Mouse (Mus musculus): ENCODE data around the gene Ints12. TPM values are rescaled to one million over a fixed set of nuclear protein-coding genes. Genes with fewer than 3 reads are reported as not detected.

Gene Ints12
- polyA plus RNA-seq, 1 experiment = 8.1 TPM

GRCm38 (mm10) chr3:133144511-133145147 is 53.0 kb downstream of the Ints12 start:
- Histone ChIP-seq H3K79me2 (ENCODE audit: control insufficient read depth, insufficient read depth) (no peaks in the 10 kb centered on the region), H3K27me3 (ENCODE audit: control insufficient read depth, insufficient read depth, insufficient read length) (no peaks in the 10 kb centered on the region), H3K36me3 (ENCODE audit: control insufficient read depth, insufficient read depth) (no peaks in the 10 kb centered on the region), H3K4me3 (ENCODE audit: insufficient read depth, poor library complexity, severe bottlenecking) (no peak overlapping the region), H3K79me3 (ENCODE audit: low read depth) (no peaks in the 10 kb centered on the region), H3ac (ENCODE audit: control insufficient read depth, insufficient read length, low read depth) (no peak overlapping the region)
- no peak for TF ChIP-seq MYOD1 (IDR thresholded peaks at IDR 0.05; ENCODE audit: control insufficient read depth, insufficient read length, low read depth)
- no peak for TF ChIP-seq MYOG (IDR thresholded peaks at IDR 0.05; ENCODE audit: control insufficient read depth, extremely low read depth, insufficient read length)
- no peak for TF ChIP-seq CEBPB (IDR thresholded peaks at IDR 0.05; ENCODE audit: low read depth)
- TF ChIP-seq USF1 (IDR thresholded peaks at IDR 0.05; ENCODE audit: low read depth) = no peak

DNA sequence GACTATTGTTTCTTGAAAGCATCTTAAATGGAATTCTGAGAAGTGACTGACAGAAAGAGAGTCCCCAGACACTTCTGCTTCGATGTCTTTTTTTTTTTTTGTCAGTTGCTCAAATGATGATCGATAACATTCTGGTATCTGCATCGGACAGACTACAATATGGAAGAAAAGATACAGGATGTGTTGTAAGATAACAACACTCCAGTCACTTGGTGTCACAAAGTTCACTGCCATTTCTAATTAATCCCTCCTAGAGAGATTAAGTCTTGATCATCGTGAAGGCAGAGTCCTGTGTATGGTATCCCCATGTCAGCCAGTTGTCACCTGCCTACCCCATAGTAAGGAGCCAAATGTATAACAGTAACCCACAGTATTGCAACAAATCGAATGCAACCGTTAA is 60.0 kb downstream of the Ints12 start:
- H3K79me3 ChIP-seq (ENCODE audit: low read depth) = no peaks in the 10 kb centered on the region
- no peaks in the 10 kb centered on the region for H3K36me3 ChIP-seq (ENCODE audit: control insufficient read depth, insufficient read depth)
- H3K4me3 ChIP-seq (ENCODE audit: insufficient read depth, poor library complexity, severe bottlenecking) = no peak overlapping the region
- no peaks in the 10 kb centered on the region for H3K27me3 ChIP-seq (ENCODE audit: control insufficient read depth, insufficient read depth, insufficient read length)
- H3K79me2 ChIP-seq (ENCODE audit: control insufficient read depth, insufficient read depth) = no peaks in the 10 kb centered on the region
- no peak for TF ChIP-seq MYOD1 (IDR thresholded peaks at IDR 0.05; ENCODE audit: control insufficient read depth, insufficient read length, low read depth)
- no peak for TF ChIP-seq CTCF (IDR thresholded peaks at IDR 0.05; ENCODE audit: control insufficient read depth, insufficient read depth, insufficient read length)
- TF ChIP-seq FOSL1 (IDR thresholded peaks at IDR 0.05; ENCODE audit: insufficient read depth, low read length, poor library complexity, severe bottlenecking) = no peak
- no peak for TF ChIP-seq USF1 (IDR thresholded peaks at IDR 0.05; ENCODE audit: low read depth)
- TF ChIP-seq MAX (IDR thresholded peaks at IDR 0.05) = no peak
- no peak for TF ChIP-seq MYOG (IDR thresholded peaks at IDR 0.05; ENCODE audit: control insufficient read depth, extremely low read depth, insufficient read length)
- TF ChIP-seq CEBPB (IDR thresholded peaks at IDR 0.05; ENCODE audit: low read depth) = no peak
- no peak overlapping the region for H3ac ChIP-seq (ENCODE audit: control insufficient read depth, insufficient read length, low read depth)

- Histone ChIP-seq H3K27me3 (ENCODE audit: control insufficient read depth, insufficient read depth, insufficient read length) (no peaks in the 10 kb centered on the region), H3K79me2 (ENCODE audit: control insufficient read depth, insufficient read depth) (no peaks in the 10 kb centered on the region), H3K4me3 (ENCODE audit: insufficient read depth, poor library complexity, severe bottlenecking) (no peak overlapping the region), H3K79me3 (ENCODE audit: low read depth) (no peaks in the 10 kb centered on the region), H3K36me3 (ENCODE audit: control insufficient read depth, insufficient read depth) (no peaks in the 10 kb centered on the region), H3ac (ENCODE audit: control insufficient read depth, insufficient read length, low read depth) (no peak overlapping the region)
- no peak for TF ChIP-seq CEBPB (IDR thresholded peaks at IDR 0.05; ENCODE audit: low read depth)
- no peak for TF ChIP-seq MYOG (IDR thresholded peaks at IDR 0.05; ENCODE audit: control insufficient read depth, extremely low read depth, insufficient read length)
- TF ChIP-seq MYOD1 (IDR thresholded peaks at IDR 0.05; ENCODE audit: control insufficient read depth, insufficient read length, low read depth) = peak; percentile 68
Measured at GRCm38 (mm10) chr3:133152831-133153230, 61.2 kb downstream of the Ints12 start.

- Histone ChIP-seq H3ac (ENCODE audit: control insufficient read depth, insufficient read length, low read depth) (no peak overlapping the region), H3K27me3 (ENCODE audit: control insufficient read depth, insufficient read depth, insufficient read length) (no peaks in the 10 kb centered on the region), H3K36me3 (ENCODE audit: control insufficient read depth, insufficient read depth) (no peaks in the 10 kb centered on the region), H3K4me3 (ENCODE audit: insufficient read depth, poor library complexity, severe bottlenecking) (no peak overlapping the region), H3K79me2 (ENCODE audit: control insufficient read depth, insufficient read depth) (no peaks in the 10 kb centered on the region), H3K79me3 (ENCODE audit: low read depth) (no peaks in the 10 kb centered on the region)
- TF ChIP-seq MAX (IDR thresholded peaks at IDR 0.05) (no peak), MYOD1 (IDR thresholded peaks at IDR 0.05; ENCODE audit: control insufficient read depth, insufficient read length, low read depth) (no peak), CTCF (IDR thresholded peaks at IDR 0.05; ENCODE audit: control insufficient read depth, insufficient read depth, insufficient read length) (no peak), FOSL1 (IDR thresholded peaks at IDR 0.05; ENCODE audit: insufficient read depth, low read length, poor library complexity, severe bottlenecking) (no peak), USF1 (IDR thresholded peaks at IDR 0.05; ENCODE audit: low read depth) (no peak), MYOG (IDR thresholded peaks at IDR 0.05; ENCODE audit: control insufficient read depth, extremely low read depth, insufficient read length) (no peak)
Measured at GRCm38 (mm10) chr3:133153629-133154028, 62.0 kb downstream of the Ints12 start.

DNA sequence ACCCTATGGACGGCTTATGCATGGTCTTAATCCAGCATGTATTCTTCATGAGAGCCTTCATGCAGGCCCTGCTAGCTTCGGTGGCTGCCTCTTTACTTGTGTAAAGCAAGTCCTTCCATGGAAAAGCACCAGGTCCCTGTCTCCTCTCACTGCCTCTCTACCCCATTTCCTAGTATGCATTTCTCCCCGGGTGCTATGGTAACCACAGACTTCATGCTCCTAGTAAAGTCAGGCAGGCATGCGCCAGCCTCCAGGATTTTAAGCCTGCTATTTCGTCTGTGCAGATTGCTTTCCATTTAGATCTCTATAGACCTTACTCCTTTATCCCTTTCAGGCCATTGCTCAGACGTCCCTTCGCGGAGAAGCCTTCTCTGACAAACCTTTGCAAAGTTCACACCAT is 63.0 kb downstream of the Ints12 start:
- Histone ChIP-seq H3K79me2 (ENCODE audit: control insufficient read depth, insufficient read depth) (no peaks in the 10 kb centered on the region), H3K27me3 (ENCODE audit: control insufficient read depth, insufficient read depth, insufficient read length) (no peaks in the 10 kb centered on the region), H3K36me3 (ENCODE audit: control insufficient read depth, insufficient read depth) (no peaks in the 10 kb centered on the region), H3K79me3 (ENCODE audit: low read depth) (no peaks in the 10 kb centered on the region), H3ac (ENCODE audit: control insufficient read depth, insufficient read length, low read depth) (no peak overlapping the region), H3K4me3 (ENCODE audit: insufficient read depth, poor library complexity, severe bottlenecking) (no peak overlapping the region)
- TF ChIP-seq USF1 (IDR thresholded peaks at IDR 0.05; ENCODE audit: low read depth) (no peak), CEBPB (IDR thresholded peaks at IDR 0.05; ENCODE audit: low read depth) (no peak)

- H3K79me3 ChIP-seq (ENCODE audit: low read depth) = no peaks in the 10 kb centered on the region
- H3K36me3 ChIP-seq (ENCODE audit: control insufficient read depth, insufficient read depth) = no peaks in the 10 kb centered on the region
- no peaks in the 10 kb centered on the region for H3K79me2 ChIP-seq (ENCODE audit: control insufficient read depth, insufficient read depth)
- H3K27me3 ChIP-seq (ENCODE audit: control insufficient read depth, insufficient read depth, insufficient read length) = no peaks in the 10 kb centered on the region
- H3ac ChIP-seq (ENCODE audit: control insufficient read depth, insufficient read length, low read depth) = no peak overlapping the region
- H3K4me3 ChIP-seq (ENCODE audit: insufficient read depth, poor library complexity, severe bottlenecking) = no peak overlapping the region
- TF ChIP-seq CTCF (IDR thresholded peaks at IDR 0.05; ENCODE audit: control insufficient read depth, insufficient read depth, insufficient read length) = no peak
- no peak for TF ChIP-seq MYOD1 (IDR thresholded peaks at IDR 0.05; ENCODE audit: control insufficient read depth, insufficient read length, low read depth)
- TF ChIP-seq CEBPB (IDR thresholded peaks at IDR 0.05; ENCODE audit: low read depth) = no peak
- TF ChIP-seq FOSL1 (IDR thresholded peaks at IDR 0.05; ENCODE audit: insufficient read depth, low read length, poor library complexity, severe bottlenecking) = no peak
- TF ChIP-seq MAX (IDR thresholded peaks at IDR 0.05) = no peak
- no peak for TF ChIP-seq MYOG (IDR thresholded peaks at IDR 0.05; ENCODE audit: control insufficient read depth, extremely low read depth, insufficient read length)
- no peak for TF ChIP-seq USF1 (IDR thresholded peaks at IDR 0.05; ENCODE audit: low read depth)
Measured at GRCm38 (mm10) chr3:133158260-133158659, 66.6 kb downstream of the Ints12 start.

Other genes starting within 250 kb of the Ints12 start
- 110 TPM for gene Npnt, start 141.5 kb upstream of the Ints12 start, polyA plus RNA-seq (2012; fragmentation: generic; extraction: Trizol)
- gene Gstcd, start 193 bp downstream of the Ints12 start, polyA plus RNA-seq (2012; fragmentation: generic; extraction: Trizol) = 13.1 TPM
- gene Arhgef38, start 143.1 kb downstream of the Ints12 start, polyA plus RNA-seq (2012; fragmentation: generic; extraction: Trizol) = not detected
- gene Ppa2, start 218.3 kb downstream of the Ints12 start, polyA plus RNA-seq (2012; fragmentation: generic; extraction: Trizol) = 41.2 TPM